Mouse (Mus musculus): ENCODE results near the gene Lefty2.

The Lefty2 gene

DNA sequence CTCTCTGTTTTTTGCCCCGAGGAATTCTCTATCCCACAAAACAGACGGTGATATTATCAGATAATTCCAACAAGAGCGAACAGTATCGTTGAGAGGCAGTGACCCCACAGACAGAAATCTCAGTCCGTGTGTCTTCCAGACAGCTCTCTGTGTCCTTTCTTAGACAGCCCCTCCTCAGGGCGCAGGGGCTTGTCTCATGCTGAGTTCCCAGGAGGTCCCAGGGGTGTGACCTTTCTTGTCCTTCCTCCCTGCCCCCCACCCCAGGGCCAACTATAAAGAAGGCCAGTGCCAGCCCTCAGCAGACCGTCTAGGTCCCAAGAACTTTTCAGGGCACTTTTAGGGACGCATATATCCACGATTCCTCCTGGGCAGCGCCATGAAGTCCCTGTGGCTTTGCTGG lies at the start of gene Lefty2:
Gene Lefty2 (plus strand): TSS at position 301 of the 400 bp plus-strand sequence.
- in situ Hi-C loops (cut with MboI) = no loop called here

DNA sequence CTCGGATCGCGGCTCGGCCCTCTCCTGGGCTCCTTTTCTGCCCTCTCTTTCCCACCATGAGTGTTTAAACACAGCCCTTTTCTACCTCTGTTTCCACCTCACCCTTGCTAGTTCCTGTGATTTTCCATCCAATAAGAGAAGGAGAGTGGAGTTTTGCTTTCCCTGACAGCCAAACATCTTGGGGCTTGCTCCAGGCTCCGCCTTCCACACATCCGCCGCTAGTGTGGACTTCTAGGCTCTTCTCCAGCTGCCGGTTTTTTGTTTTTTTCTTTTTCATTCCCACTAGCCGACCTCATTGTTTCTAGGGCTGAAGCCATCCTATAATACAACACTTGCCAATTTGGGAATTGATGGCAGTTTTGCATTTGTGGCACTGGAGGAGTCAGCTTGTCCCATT lies 44.8 kb upstream of the Lefty2 start:
- in situ Hi-C loops (cut with MboI) = no loop called here

- in situ Hi-C loops (cut with MboI) = no loop called here
Observed at GRCm38 (mm10) chr1:180848511-180849241, 44.2 kb upstream of the Lefty2 start.

- in situ Hi-C loops (cut with MboI) = no loop called here
Observed at GRCm38 (mm10) chr1:180849701-180850301, 43.1 kb upstream of the Lefty2 start.

DNA sequence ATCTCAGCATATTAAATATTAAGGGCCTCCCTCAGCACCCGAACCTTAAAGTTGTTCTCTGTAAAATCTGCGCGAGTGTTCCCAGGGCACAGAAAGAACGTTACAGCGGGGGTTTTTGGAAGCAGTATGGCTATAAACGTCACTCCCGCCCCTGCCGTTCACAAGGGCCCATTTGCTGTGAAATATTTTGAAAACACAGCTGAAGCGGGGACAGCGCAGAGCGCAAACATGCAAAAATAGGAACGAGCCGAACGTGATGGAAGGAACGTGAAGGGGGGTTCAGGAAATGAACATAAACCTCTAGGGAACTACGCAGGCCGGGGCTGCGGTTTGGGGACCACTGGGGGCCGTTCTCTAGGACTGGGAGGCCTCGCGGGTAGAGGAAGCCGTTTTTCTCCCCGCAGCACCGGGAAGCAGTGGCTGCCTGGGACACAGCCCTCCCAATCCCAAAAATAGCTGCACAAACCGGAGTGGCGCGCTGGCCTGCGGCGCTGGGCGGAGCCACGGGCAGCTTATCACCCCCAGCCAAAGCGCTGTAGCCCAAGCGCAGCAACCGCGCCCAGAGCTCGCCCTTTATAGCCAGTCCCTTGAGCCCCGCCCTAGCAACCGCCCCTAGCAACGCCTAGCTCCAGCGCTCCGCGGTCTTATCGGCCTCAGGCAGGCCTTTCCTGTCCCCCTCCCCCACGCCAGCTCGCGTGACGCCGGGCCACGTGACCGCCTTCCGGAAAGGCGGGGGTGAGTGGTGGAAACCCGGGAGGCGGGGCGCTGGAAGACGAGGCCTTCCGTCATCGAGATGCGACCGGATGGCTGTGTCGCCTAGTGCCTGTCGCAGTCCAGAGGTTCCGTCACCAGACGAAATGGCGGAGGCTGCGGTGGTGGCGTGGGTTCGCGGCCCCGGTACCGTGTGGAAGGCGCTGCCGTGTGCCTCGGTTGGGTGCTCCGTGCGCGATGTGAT lies 42.3 kb upstream of the Lefty2 start, which contains the start of gene Sde2:
Gene Sde2 (plus strand): TSS at position 812 of the 955 bp plus-strand sequence.
- in situ Hi-C loops (cut with MboI) = no loop called here

DNA sequence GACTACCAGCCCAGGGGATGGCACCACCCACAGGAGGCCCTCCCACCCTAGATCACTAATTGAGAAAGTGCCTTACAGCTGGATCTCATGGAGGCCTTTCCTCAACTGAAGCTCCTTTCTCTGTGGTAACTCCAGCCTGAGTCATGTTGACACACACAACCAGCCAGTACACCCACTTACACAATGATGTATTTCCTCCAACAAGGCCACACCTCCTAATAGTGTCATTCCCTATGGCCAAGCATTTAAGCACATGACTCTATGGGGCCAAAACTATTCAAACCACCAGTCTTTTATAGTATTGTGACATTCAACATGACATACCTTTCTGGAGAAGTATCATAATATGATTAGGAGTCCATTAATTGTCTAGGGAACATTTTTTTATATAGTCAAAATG lies 34.1 kb upstream of the Lefty2 start:
- in situ Hi-C loops (cut with MboI) = no loop called here

DNA sequence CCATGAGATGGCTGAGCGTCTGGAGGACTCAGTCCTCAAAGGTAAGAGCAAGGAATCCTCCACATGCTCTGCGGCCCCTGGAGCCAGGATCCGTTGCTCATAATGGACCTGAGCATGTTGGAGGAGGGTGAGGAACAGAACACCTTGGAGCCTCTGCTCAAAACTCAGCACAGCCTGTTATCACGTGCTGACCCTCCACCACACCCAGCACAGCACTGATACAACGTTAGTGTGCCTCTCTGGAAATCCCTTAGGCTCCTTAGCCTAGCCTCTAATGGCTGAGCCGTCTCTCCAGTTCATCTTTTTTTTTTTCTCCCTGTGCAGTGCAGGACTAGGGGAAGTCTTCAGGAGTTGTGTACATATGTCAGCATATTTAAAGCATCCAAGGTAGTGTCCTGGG lies 32.9 kb upstream of the Lefty2 start:
- in situ Hi-C loops (cut with MboI) = no loop called here

DNA sequence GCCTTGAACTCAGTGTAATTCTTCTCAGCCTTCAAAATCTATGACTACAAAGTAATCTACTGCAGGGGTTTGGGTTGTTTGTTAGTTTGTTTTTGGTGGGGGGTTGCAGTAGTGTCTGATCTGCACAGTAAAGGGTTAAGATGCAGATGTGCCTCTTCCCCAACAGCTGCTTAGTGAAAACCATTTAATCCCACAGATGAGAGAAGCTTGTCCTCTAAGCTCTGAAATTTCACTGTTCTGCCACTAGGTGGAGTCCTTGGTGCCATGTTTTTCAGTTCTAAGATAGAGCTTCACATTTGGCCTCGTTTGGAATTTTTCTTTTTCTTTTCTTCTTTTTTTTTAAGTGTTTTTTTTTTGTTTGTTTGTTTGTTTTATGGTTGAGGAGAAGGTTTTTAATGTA lies 29.3 kb upstream of the Lefty2 start:
- in situ Hi-C loops (cut with MboI) = no loop called here

- in situ Hi-C loops (cut with MboI) = no loop called here
Observed at GRCm38 (mm10) chr1:180866001-180866400, 26.9 kb upstream of the Lefty2 start.

DNA sequence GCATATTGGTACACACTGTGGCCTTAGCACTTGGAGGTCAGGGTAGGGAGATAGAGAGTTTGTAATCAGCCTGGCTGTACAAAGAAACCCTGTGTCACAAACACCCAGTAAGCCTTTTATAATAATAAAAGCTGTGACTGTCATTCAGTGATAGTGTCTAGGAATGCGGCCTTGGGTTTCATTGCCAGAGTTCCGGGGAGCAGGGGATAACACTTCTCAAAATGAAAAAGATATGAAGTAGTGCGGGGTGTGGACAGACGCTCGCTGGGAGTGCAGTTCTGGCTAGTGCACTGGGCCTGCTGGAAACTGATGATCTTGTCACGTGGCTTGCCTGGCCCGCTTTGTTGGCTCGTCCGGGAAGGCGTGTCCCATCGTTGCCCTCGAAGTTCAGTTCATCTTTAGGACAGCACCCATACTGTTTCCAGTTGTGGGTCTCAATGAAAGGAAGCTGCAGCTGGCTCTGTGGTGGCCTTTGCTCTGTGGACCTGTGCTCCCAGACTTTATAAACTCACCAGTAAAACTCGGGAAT lies 22.7 kb upstream of the Lefty2 start:
- in situ Hi-C loops (cut with MboI) = no loop called here

DNA sequence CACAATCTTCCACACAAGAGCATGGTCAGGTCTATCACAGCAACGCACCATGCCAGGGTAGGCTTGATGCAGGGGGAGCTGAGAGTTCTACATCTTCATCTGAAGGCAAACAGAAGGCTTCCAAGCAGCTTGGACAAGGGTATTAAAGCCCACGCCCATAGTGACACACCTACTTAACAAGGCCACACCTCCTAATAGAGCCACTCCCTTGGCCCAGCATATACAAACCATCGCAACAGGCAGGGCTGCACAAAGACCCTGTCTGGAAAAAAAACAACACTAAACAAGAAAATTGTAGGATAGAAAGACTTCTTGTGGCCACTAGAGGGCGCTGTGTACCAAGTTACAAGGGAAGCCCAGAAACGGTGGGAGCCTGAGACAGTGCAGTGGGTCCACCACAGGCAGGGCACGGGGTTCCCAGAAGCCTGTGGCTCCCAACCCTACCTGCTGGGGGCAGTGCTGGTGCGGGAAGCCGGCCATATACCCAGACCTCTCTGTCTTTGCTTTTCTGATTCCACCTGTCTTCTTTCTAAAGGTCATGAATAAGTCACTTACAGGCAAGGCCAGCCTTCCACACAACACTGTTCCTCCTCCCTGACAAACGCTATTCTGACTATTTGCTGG lies 18.9 kb upstream of the Lefty2 start:
- in situ Hi-C loops (cut with MboI) = no loop called here

GRCm38 (mm10) chr1:180874615-180875014 lies 18.3 kb upstream of the Lefty2 start:
- in situ Hi-C loops (cut with MboI) = no loop called here

DNA sequence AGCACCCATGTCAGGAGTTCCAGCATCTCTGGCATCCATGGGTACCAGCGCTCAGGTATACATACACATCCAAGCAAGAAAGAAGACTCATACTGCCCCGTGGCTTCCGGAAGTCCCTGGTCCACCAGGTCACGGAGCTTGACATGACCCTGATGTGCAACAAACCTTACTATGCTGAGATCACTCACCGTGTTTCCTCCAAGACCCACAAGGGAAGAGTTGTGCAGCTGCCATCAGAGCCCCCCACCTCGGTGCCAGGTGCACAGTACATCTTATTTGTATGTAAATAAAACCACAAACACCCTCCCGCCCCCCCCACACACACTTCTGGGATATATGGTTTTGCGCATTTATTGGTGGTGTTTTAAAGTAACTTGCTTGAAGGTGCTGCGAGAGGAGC lies 17.8 kb upstream of the Lefty2 start:
- in situ Hi-C loops (cut with MboI) = no loop called here

GRCm38 (mm10) chr1:180877466-180877865 lies 15.4 kb upstream of the Lefty2 start:
- in situ Hi-C loops (cut with MboI) = no loop called here

- in situ Hi-C loops (cut with MboI) = no loop called here
Observed at GRCm38 (mm10) chr1:180881768-180882167, 11.1 kb upstream of the Lefty2 start.

GRCm38 (mm10) chr1:180883731-180884130 lies 9.2 kb upstream of the Lefty2 start:
- in situ Hi-C loops (cut with MboI) = no loop called here

- in situ Hi-C loops (cut with MboI) = no loop called here
Observed at GRCm38 (mm10) chr1:180884484-180884883, 8.4 kb upstream of the Lefty2 start.

DNA sequence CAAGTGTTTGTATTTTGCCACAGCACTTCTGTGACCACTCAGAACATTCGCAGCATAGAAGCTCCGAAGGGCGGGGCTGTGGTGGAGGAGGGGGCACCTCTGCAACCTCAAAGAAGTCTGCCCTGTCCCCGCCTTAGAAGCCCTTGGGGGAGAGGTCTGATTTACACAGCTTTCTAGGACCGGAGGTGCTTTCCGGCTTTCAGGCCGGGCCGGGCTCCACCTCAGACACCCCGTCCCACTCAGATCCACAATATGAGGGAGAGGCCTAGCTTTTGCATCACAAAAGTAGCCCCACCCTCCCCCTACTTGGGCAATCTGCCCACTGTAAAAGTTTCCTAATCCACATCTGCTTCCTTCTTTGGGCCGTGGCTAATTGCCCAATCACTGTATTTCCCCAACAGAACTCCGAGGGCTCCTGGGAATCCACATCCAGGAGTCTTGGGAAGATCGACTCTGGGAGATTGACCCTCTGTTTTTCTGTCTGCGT lies 4.3 kb upstream of the Lefty2 start:
- in situ Hi-C loops (cut with MboI) = no loop called here

- in situ Hi-C loops (cut with MboI) = no loop called here
Observed at GRCm38 (mm10) chr1:180889172-180889571, 3.7 kb upstream of the Lefty2 start.

DNA sequence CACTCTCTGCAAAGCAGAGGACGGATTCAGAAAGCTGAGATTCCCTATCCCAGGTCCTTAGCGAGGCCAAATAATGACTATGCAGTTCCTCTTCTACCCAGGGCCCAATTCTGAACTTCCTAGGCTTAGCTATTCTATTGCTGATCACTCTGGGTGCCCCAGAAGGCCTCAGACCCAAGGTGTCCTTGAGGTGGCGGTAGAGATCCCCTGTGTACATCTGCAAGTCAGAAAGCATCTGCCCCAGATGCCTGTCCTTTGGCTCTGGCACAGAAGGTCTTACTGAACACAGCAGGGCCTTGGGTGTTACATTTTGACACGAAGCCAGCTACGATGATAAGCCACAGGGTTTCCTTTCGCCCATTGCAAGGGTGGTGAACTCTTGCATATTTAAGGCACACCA lies 3.1 kb upstream of the Lefty2 start:
- in situ Hi-C loops (cut with MboI) = no loop called here

Data from mature B cell (primary cell).